Mouse (Mus musculus): ENCODE measurements at regions not wholly inside any gene's neighbourhood (a gene's known extent, or its start where the extent isn't known, plus 50 kb on each side); places are given as distances from the start of the nearest gene placed in this dataset.

DNA sequence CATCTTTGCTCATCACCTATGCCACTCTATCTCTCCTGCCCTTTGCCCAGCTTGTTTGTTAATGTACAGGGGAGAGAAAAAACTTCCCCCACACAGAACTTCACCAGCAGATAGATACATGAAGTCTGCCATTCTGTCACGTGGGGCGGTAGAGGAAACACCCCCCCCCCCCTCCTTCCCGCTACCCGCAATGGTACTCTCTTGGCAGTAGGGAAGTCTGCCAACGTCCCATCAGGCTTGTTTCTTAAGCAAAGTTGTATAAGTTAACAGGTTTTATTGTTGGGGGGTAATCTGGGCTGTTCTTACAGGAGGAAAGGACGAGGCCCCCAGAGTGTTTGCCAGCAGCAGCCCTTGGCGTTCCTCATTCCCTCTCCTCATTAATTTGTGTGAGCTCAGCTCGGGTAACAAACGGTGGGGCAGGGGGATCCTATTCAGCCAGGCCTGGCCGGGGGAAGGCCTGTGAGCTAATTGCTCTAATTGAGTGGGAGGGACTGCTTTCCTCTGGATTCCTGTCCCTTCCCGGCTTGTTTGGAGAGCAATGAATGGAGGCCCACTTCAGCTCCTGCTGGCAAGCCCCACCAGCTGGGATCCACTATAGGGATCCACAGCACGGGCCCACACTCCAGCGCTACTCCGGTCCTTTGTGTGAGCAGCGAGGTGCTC lies 292.5 kb downstream of the Bcl11a start:
- peak; percentile 36; the same call in 1 of the 2 replicates for ATAC-seq (ENCODE audit: extremely low read depth, insufficient number of reproducible peaks, low FRiP score, poor library complexity, severe bottlenecking)

DNA sequence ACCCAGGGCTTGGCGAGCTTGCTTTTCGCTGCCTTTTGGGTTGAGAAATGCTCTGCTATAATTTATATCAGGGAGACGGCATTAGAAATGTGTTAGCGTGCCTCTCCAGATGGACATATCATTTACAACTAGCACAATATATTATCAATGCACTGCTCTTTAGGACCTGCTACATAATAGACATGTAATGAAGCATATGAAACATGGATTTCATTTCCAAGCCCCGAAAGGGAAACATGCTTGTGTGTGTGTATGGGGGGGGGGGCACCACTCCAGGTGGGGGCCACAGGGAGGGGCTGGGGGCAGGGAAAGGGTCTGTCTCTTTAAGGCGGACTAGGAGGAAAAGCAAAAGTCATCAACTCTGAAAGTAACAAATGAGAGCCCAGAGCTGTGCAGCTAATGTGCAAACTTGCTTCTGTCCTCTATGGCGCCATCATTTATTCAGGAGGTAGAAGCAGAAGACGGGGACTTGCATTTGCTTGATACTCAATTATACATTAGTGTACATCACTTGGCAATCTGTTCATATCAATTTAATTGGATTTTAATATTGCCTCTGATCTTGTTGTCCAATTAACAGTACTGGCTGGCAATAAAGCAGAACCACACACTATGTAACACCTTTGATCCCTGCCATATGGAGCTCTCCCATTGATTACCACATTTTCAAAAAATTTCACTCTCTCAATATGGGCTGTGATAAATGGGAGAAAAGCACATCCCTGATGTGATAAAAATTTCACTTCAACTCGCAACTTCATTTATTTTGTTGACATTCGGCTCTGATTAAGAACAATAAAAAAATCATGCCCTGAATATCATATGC lies 293.2 kb downstream of the Bcl11a start:
- ATAC-seq (ENCODE audit: extremely low read depth, insufficient number of reproducible peaks, low FRiP score, poor library complexity, severe bottlenecking): no peak

DNA sequence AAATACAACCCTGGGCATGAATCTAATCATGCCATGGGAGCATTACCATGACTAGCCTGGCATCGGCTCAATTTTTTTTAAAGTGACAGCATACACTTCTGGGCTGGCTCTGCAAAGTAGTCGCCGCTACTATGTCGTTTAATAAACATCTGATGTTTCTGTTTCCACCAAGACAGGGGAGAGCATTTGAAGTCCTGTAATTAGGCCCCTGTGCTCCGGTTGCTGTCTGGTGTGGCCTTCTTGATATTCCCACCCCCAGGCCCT lies 293.8 kb downstream of the Bcl11a start:
- ATAC-seq (ENCODE audit: extremely low read depth, insufficient number of reproducible peaks, low FRiP score, poor library complexity, severe bottlenecking): no peak

DNA sequence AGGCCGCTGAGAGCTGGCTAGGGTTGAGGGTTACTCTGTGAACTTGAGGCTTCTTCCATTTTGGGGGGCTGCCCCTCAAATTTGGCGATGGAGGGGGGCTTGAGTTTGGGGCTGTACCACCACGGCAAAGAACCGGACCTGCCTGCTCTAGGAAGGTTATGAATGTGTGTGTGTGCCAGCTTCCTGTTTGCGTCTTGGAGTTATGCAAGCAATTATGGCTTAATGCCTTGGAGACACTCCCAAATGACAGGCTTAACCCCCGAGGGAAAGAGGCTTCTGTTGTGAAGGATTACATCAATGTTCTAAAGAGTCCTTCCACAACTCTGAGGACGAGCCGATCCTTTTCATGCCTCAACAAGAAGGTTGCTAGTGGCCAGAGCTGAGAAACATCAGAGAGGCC lies 294.1 kb downstream of the Bcl11a start:
- peak; percentile 53 for ATAC-seq (ENCODE audit: extremely low read depth, insufficient number of reproducible peaks, low FRiP score, poor library complexity, severe bottlenecking)

DNA sequence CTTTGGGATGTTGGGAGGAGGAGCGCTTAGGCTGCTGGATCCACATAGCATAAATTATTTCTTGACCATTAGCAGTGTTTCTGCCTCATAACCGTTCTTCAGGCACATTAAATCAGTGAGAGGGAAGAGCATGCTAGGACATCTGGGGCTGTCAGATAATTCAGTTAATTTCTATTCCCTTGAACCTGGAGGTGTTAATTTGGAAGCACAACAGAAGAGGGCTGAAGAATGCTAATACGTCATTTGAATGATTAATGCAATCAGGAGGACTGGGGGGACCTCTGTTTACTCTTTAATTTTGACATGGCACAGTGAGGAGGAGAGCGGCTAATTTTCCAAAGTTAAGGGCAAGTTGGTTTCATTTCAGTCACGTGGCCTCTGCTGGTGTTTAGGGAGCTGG lies 294.8 kb downstream of the Bcl11a start:
- no peak for ATAC-seq (ENCODE audit: extremely low read depth, insufficient number of reproducible peaks, low FRiP score, poor library complexity, severe bottlenecking)

DNA sequence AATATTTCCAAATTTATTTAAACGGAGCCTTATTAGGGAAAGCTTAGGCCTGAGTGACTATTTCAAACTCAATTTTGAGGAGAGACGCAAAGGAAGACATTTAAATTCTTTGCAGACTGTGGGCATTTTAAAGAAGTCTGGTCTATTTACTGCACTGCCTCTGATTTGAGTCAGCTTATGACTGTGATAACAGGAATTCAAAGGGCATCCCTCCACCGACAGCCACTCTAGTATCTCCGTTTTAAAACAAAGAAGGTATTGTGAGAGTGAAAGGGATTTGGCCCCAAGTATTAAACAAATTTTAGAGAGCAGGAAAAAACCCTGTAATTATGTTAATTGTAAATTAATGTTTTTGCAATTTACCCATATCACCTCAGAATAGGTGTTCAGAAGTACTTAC lies 295.4 kb downstream of the Bcl11a start:
- ATAC-seq (ENCODE audit: extremely low read depth, insufficient number of reproducible peaks, low FRiP score, poor library complexity, severe bottlenecking): no peak

DNA sequence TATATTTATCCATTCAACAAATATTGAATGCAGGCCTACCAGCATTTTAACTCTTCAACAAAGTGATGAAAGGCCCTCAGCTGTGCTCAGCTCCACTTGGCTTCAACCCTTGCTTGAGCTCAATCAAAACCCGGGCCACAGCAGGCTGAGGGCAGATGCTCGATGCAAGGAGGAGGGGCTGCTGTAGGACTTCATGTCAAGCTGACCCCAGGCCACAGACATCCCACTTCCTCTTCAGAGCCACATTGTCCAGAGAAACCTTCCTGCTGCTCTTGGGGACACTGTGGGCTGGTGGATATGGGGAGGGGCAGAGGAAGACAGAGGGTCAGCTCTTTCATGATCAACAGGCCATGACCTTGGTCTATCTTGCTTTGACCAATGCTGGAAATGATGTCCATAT lies 299.7 kb downstream of the Bcl11a start:
- ATAC-seq (ENCODE audit: extremely low read depth, insufficient number of reproducible peaks, low FRiP score, poor library complexity, severe bottlenecking): no peak

DNA sequence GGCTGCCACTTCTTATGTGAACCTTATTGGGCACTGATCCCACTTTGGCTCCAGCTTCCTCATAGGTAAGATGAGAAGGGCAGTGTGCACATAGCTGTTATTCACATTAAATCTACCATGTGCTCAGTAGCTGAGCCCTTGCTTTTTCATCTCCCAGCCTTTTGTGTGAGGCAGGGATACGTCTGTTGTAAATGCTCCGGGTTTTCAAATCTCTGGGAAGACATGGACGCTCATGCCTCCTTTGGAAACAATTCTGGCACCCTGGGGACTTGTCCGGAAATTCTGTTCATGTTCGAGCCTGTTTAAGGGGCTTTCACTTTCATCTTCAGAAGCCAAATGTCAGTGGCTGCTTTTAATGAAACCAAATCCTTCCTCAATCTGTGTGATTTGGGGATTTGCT lies 312.7 kb downstream of the Bcl11a start:
- ATAC-seq (ENCODE audit: extremely low read depth, insufficient number of reproducible peaks, low FRiP score, poor library complexity, severe bottlenecking): peak; percentile 33; the same call in 1 of the 2 replicates

DNA sequence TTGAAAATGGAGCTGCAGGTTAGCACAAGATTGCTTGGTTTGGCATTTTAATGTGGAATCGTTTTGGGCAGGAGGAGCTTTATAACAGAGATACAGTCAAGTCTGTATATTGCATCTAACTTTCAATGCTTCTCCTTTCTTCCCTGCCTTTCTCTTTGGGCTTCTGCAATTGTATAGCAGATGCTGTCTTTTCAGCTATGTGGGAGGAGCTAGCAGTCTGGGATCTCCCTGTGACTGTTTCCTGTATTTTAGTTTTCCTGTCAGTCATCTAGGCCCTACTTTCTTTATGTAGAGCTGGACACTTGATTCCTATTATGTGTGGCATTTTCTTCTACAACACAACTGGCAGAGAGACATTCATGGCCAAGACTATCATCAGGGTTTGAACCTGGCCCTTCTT lies 313.5 kb downstream of the Bcl11a start:
- no peak for ATAC-seq (ENCODE audit: extremely low read depth, insufficient number of reproducible peaks, low FRiP score, poor library complexity, severe bottlenecking)

DNA sequence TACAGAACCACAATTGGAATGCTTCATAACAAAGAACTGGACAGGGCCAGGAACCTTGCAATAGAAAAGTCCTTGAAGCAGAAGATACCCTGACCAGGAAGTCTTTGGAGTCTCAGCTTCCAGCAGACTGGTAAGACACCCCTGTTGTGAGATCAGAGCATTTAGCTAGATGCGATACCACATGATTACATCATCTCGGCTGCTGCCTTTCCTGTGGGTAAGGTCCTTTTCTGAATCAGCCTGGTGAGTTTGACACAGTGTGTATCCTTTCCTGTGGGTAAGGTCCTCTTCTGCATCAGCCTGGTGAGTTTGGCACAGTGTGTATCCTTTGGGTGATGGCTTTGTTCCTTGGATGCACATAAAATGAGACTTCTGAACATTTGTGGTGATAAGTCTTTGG lies 317.6 kb downstream of the Bcl11a start:
- no peak for ATAC-seq (ENCODE audit: extremely low read depth, insufficient number of reproducible peaks, low FRiP score, poor library complexity, severe bottlenecking)

DNA sequence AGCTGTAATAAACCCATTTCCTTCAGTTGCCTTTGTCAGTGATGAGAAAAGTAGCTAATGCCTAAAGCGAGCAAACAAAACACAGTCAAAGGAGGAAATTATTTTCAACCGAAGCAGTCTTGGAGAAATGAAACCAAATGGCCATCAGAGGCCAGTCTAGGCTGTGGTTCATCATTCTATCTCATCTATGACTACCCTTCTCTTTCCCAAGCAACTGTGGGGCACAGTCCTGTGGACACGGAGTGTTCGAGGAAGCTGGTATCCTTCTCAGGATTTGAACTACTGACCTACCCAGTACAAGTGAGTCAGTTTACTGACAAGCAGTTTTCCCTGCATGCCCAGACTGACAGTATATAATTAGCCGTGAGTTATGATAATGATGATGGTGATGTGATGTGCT lies 319.1 kb downstream of the Bcl11a start:
- no peak for ATAC-seq (ENCODE audit: extremely low read depth, insufficient number of reproducible peaks, low FRiP score, poor library complexity, severe bottlenecking)

DNA sequence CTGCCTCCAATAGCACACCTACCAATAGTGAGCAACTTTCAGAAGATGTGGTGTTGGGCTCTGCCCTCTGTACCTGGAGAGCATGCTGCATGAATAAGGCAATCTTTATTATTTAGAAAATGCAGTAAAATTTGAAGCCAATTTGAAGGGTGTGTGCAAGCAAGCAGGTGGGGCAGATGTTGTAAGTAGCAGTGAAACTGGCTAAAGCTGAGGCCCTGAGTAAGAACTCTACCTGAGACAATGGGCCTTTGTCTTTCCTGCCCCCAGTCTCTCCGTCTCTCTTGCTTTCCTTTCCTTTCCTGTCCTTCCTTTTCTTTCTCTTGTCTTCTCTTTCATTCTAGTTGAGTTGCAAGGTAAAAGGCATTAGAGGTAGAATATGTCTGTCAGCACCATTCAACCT lies 319.9 kb downstream of the Bcl11a start:
- no peak for ATAC-seq (ENCODE audit: extremely low read depth, insufficient number of reproducible peaks, low FRiP score, poor library complexity, severe bottlenecking)

DNA sequence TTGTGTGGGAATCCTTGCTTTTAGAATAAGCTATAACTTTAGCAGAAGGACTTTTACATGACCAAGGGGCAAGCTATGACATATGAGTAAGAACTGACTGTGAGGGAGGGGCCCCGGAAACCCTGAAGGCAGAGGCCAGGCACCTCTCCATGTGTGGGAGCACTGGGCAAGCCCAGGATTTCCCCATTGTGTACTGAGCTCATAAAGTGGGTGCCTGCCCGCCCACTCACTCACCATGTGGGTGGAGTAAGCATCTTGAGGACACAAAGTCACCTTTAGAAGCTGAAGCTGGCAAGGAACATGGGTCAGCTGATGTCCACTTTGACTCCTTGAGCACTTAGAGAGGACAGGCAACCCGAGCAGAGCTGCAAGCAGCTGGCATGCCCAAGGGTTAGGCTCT lies 323.3 kb downstream of the Bcl11a start:
- no peak for ATAC-seq (ENCODE audit: extremely low read depth, insufficient number of reproducible peaks, low FRiP score, poor library complexity, severe bottlenecking)

DNA sequence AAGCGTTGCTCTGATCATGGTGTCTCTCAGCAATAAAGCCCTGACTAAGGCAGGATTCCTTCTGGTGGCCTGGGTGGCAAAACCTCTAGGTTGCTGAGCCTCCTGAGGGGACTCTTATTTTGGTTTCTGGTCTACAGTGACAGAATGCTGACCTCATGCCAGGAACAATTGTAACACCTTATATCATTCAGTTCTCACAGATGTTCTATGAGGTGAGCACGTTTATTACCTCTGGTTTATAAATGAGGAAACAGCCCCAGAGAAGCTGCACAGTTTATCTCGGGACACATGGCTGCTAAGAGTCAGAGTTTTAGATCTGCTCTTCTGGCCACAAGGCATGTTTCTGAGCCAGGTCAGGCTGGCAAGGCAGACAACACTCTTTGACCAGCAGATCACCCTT lies 324.3 kb downstream of the Bcl11a start:
- ATAC-seq (ENCODE audit: extremely low read depth, insufficient number of reproducible peaks, low FRiP score, poor library complexity, severe bottlenecking): no peak

DNA sequence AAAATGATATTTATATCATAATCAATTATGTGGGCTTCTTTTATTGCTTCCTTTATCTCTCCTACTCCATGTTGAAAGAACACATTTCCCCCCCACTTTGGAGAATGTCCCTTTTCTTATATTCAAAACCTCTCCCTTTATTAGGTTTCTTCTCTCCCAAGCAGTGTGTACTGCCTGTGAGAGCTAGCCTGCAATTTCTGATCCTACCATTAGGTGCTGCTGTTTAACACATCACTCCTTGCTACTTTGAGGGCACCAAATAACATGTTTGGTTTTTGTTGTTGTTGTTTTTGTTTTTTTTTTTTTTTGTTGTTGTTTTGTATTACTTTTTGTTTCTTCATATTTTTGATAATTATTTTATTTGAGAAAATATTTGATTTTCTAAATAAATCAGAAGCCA lies 336.9 kb downstream of the Bcl11a start:
- peak; percentile 77 for ATAC-seq (ENCODE audit: extremely low read depth, insufficient number of reproducible peaks, low FRiP score, poor library complexity, severe bottlenecking)

DNA sequence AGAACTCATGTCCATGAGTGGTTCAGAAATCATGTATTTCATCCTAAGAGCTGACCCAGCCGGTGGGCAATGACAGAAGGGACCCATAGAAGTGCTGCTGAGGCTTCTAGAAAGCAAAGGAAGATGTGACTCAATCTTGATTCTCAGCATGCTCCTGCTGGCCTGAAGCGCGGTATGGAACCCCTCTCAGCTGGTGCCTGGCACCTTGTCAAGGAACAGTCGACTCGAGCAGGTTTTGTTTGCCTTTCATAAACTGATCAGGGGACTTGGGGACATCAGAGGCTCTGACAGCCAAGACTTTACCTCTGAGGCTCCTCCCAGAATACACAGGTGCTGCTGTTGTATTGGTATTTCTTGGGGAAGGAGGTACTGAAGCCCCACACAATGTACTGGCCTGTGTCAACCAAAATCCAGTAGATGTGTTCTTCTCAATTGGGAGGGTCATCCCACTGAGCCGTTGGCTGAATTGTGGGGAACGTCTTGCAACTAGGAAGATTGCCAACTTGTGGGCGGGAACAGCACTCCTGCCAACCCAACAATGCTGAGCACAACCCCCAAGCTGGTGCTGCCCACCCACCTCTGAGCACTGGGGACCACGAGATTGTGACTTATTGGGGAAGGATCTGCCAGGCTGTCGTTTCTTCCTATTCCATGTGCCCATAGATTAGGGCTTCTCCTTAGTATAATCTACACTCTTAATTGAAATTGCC lies 344.4 kb downstream of the Bcl11a start:
- ATAC-seq (ENCODE audit: extremely low read depth, insufficient number of reproducible peaks, low FRiP score, poor library complexity, severe bottlenecking): no peak

DNA sequence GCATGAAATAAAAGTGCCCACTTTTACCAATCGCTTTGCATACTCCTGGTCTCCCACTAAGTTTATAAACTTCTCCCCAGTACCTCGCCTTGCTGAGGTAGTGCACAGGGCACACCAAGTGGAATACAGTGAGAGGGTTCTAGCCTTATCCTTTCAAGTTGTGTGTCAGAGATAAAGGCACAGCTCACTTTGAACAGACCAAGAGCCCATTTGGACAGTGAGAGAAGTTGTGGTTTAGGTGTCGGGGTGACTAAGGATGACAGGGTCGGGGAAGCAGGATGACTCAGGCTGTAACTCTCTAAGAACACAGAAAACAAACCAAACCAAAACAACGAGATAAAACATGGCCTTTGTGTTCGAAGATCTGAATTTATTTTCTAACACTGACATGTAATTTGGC lies 345.4 kb downstream of the Bcl11a start:
- ATAC-seq (ENCODE audit: extremely low read depth, insufficient number of reproducible peaks, low FRiP score, poor library complexity, severe bottlenecking): no peak

DNA sequence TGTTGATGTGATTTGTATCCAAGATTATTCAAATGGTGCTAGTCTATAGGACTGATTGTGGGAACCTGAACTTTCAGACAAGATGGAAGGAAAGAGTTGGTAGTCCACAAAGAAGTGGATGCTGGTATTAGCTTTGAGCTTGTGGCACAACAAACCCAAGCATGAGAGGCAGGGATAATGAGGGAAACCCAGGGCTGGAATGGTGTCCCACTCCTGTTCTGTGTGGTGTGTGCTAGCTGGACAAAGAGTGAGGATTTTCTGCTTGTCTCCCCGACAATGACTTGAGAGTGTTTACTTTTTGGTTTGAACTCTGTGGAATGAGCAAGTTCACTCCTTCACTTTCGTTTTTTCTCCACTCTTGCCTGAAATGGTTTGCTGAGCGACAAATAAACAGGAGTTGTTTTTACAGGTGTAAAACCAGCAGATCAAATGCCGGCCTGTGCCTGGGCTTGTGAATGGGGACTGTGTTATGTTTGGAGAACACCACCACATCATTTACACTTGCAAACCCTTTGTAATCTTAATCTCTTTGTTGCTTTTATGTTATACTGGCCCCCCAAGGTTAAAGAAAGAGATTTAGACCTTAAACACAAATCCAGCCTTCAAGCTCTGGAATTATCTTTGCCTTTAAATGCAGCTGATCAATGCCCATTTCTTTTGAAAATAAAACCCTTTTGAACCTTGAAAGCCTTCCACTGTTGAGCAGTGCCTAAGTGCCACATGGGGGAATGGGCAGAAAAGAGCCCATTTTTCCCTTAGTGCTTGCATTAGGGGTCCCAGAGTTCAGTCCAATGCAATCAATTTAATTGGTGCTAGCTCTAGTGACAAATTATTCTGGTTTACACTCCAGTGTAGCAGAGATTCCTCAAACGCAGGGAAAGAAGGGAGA lies 349.4 kb downstream of the Bcl11a start:
- ATAC-seq (ENCODE audit: extremely low read depth, insufficient number of reproducible peaks, low FRiP score, poor library complexity, severe bottlenecking): no peak

DNA sequence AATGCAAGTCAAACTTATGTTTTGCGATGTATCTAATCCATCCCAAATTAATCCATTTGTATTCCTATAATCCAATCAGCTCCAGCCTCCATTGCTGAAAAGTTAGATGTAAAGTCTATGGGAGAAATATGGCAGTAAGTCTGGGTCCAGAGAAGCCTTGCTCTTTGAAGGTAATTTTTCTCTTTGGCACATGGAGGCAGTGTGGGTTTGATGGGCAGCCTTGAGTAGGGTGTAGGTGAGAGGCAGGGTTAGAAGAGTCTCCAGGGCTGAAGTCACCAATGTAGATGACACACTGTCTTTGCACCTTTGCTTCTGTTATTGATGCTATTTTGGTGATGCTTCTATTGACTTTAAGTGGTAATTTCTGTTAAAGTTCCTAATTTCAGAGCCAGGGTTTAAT lies 370.8 kb downstream of the Bcl11a start:
- ATAC-seq (ENCODE audit: extremely low read depth, insufficient number of reproducible peaks, low FRiP score, poor library complexity, severe bottlenecking): no peak

Data from neutrophil, adult 5-6 weeks (primary cell).